Mouse (Mus musculus) lung, postnatal 0 days (tissue): ENCODE measurements around the gene Mnx1. TPM values are rescaled to one million over a fixed set of nuclear protein-coding genes. Genes with fewer than 3 reads are reported as not detected.

ENCODE experiments used
- ATAC-seq: fragments of 200-750 bp; cut with Nextera tagmentation; 2 replicates; pipeline ENCODE4 v1.8.0; 2017; ENCODE audit warnings: moderate library complexity
- DNase-seq: peaks from one replicate; pipeline ENCODE4 v3.0.0-alpha.2; 2016; ENCODE audit warnings: low spot score
- H3K27ac ChIP-seq: fragments of 300-500 bp; sonication (generic); 2 replicates; pipeline ENCODE4 v1.5.1; 2014; ENCODE audit warnings: antibody characterized with exemption, mild to moderate bottlenecking, low read length, mixed read lengths
- H3K27me3 ChIP-seq: fragments of 300-500 bp; sonication (generic); replicated peaks from 2 replicates; pipeline ENCODE4 v1.6.1; 2014; ENCODE audit warnings: low read length, mixed read lengths; ENCODE audit not compliant: insufficient read depth
- H3K36me3 ChIP-seq: fragments of 300-500 bp; sonication (generic); 2 replicates; pipeline ENCODE4 v1.6.1; 2014; ENCODE audit warnings: low read length, mixed read lengths; ENCODE audit not compliant: insufficient read depth
- H3K4me1 ChIP-seq: fragments of 300-500 bp; sonication (generic); 2 replicates; pipeline ENCODE4 v1.6.1; 2014; ENCODE audit warnings: antibody characterized with exemption, low read depth, low read length, mixed read lengths; ENCODE audit not compliant: insufficient read depth
- H3K4me2 ChIP-seq: fragments of 300-500 bp; sonication (generic); replicated peaks from 2 replicates; pipeline ENCODE4 v1.6.1; 2014; ENCODE audit warnings: low read depth, mild to moderate bottlenecking, low read length, moderate library complexity, mixed read lengths
- H3K4me3 ChIP-seq: fragments of 300-500 bp; sonication (generic); 2 replicates; pipeline ENCODE4 v1.5.1; 2014; ENCODE audit warnings: low read depth, low read length
- H3K9ac ChIP-seq: fragments of 300-500 bp; sonication (generic); replicated peaks from 2 replicates; pipeline ENCODE4 v1.6.1; 2014; ENCODE audit warnings: low read depth, mild to moderate bottlenecking
- H3K9me3 ChIP-seq: fragments of 300-500 bp; sonication (generic); 2 replicates; pipeline ENCODE4 v1.6.1; 2016; ENCODE audit warnings: low read length, mixed read lengths
- CTCF ChIP-seq: IDR thresholded peaks from 2 replicates; pipeline ENCODE4 v1.5.1; 2016; ENCODE audit warnings: antibody characterized with exemption, mild to moderate bottlenecking
- EP300 ChIP-seq: IDR thresholded peaks from 2 replicates; pipeline ENCODE4 v1.6.1; 2016; ENCODE audit warnings: antibody characterized with exemption, mild to moderate bottlenecking, control low read depth
- WGBS: fragments of 180-500 bp; shearing (Covaris S2); extraction: QIAGEN DNeasy Blood & Tissue Kit; methylation state at CpG from one replicate; pipeline ENCODE4 v1.1.7; 2014; 5-methylcytosine and 5-hydroxymethylcytosine counted together
- polyA plus RNA-seq: library from polyadenylated mRNA; unstranded; fragments of >200 nt; fragmentation: Nextera tagmentation; extraction: Ambion mirVana; gene quantifications from 2 replicates; pipeline ENCODE4 v1.2.1, GENCODE M21; 2015

Mnx1 gene
- polyA plus RNA-seq, 1 experiment from 2014 or later = not detected

- no peak overlapping the region for H3K4me3 ChIP-seq
- DNase-seq = no peak
- no peak for TF ChIP-seq CTCF
- no peak for TF ChIP-seq EP300
- H3K36me3 ChIP-seq = no peaks in the 10 kb centered on the region
- H3K27me3 ChIP-seq = peaks cover 64% of the 10 kb centered on the region
- 0 out of 2 replicates have a peak overlapping the region, but pooled peaks have one; percentile 11 for H3K4me2 ChIP-seq
- H3K9ac ChIP-seq = no peak overlapping the region
- H3K4me1 ChIP-seq = no peaks in the 10 kb centered on the region
- no peak for ATAC-seq
- no peak overlapping the region for H3K27ac ChIP-seq
- 3% methylated on average over 38 of the region's 38 CpGs for WGBS
- H3K9me3 ChIP-seq = no peaks in the 10 kb centered on the region
These were observed 7.0 kb upstream of the Mnx1 start for GRCm38 (mm10) chr5:29484965-29485940.

GRCm38 (mm10) chr5:29483801-29484200, 5.5 kb upstream of the Mnx1 start:
- H3K4me3 ChIP-seq = no peak overlapping the region
- peaks cover 66% of the 10 kb centered on the region for H3K27me3 ChIP-seq
- H3K4me1 ChIP-seq = no peaks in the 10 kb centered on the region; the same call in 1 of the 2 replicates
- TF ChIP-seq EP300 = no peak
- TF ChIP-seq CTCF = no peak
- 5% methylated on average over 4 of the region's 4 CpGs for WGBS
- DNase-seq (no peak), ATAC-seq (no peak)
- H3K9me3 ChIP-seq = no peaks in the 10 kb centered on the region
- no peak overlapping the region for H3K27ac ChIP-seq
- H3K36me3 ChIP-seq = no peaks in the 10 kb centered on the region
- no peak overlapping the region for H3K4me2 ChIP-seq
- no peak overlapping the region for H3K9ac ChIP-seq

DNA sequence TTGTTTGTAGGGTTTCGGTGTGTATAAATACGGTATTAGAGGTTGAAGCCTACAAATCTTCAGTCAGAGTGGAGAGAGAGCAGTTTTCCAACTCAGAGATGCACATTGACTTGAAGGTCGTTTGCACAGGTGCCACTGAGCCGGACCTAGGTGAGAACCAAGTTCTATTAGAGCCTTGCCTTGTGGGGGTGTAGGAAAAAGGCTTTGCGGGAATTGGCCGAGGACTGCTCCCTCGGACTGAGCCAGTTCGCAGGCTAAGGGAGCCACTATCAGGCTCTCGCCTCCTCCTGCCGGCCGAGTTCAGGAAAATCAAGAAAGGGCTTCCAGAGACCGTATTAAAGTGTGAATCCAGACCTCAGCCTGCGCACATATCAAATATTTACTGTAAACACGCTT, 926 bp upstream of the Mnx1 start:
- under 1% methylated on average over 14 of the region's 14 CpGs for WGBS
- no peaks in the 10 kb centered on the region for H3K9me3 ChIP-seq
- no peak overlapping the region for H3K4me2 ChIP-seq
- ATAC-seq = no peak
- no peaks in the 10 kb centered on the region; the same call in 1 of the 2 replicates for H3K4me1 ChIP-seq
- H3K27me3 ChIP-seq = peaks cover 83% of the 10 kb centered on the region
- no peaks in the 10 kb centered on the region for H3K36me3 ChIP-seq
- TF ChIP-seq CTCF (peak; percentile 59), EP300 (no peak)
- no peak overlapping the region for H3K27ac ChIP-seq
- no peak overlapping the region for H3K9ac ChIP-seq
- DNase-seq = peak; percentile 36
- no peak overlapping the region for H3K4me3 ChIP-seq

- peak overlapping the region; percentile 33 for H3K4me3 ChIP-seq
- H3K4me1 ChIP-seq = no peaks in the 10 kb centered on the region; the same call in 1 of the 2 replicates
- H3K36me3 ChIP-seq = no peaks in the 10 kb centered on the region
- peak overlapping the region; percentile 56 for H3K4me2 ChIP-seq
- 2% methylated on average over 49 of the region's 73 CpGs for WGBS
- H3K9me3 ChIP-seq = no peaks in the 10 kb centered on the region
- TF ChIP-seq EP300 = no peak
- no peak for TF ChIP-seq CTCF
- no peak overlapping the region for H3K27ac ChIP-seq
- ATAC-seq (no peak), DNase-seq (no peak)
- no peak overlapping the region for H3K9ac ChIP-seq
- H3K27me3 ChIP-seq = peaks cover 86% of the 10 kb centered on the region
These were observed 629 bp downstream of the Mnx1 start for GRCm38 (mm10) chr5:29477474-29478207.

GRCm38 (mm10) chr5:29476021-29476420, 2.2 kb downstream of the Mnx1 start:
- Histone ChIP-seq H3K9ac (no peak overlapping the region), H3K4me2 (no peak overlapping the region), H3K4me3 (no peak overlapping the region), H3K4me1 (no peaks in the 10 kb centered on the region; the same call in 1 of the 2 replicates), H3K9me3 (no peaks in the 10 kb centered on the region), H3K36me3 (no peaks in the 10 kb centered on the region), H3K27me3 (peaks cover 93% of the 10 kb centered on the region), H3K27ac (no peak overlapping the region)
- ATAC-seq = no peak
- DNase-seq = no peak
- 0% methylated on average over 1 of the region's 1 CpGs for WGBS
- no peak for TF ChIP-seq CTCF
- TF ChIP-seq EP300 = no peak

- WGBS = 7% methylated on average over 5 of the region's 5 CpGs
- Histone ChIP-seq H3K36me3 (no peaks in the 10 kb centered on the region), H3K4me3 (no peak overlapping the region), H3K9ac (no peak overlapping the region), H3K27me3 (peaks cover 93% of the 10 kb centered on the region), H3K27ac (no peak overlapping the region), H3K4me2 (no peak overlapping the region), H3K4me1 (no peaks in the 10 kb centered on the region; the same call in 1 of the 2 replicates), H3K9me3 (no peaks in the 10 kb centered on the region)
- DNase-seq (no peak), ATAC-seq (no peak)
- no peak for TF ChIP-seq CTCF
These were observed 2.7 kb downstream of the Mnx1 start for GRCm38 (mm10) chr5:29475556-29475955.
